Mouse (Mus musculus): Measurements from ENCODE around the gene Os9.

DNA sequence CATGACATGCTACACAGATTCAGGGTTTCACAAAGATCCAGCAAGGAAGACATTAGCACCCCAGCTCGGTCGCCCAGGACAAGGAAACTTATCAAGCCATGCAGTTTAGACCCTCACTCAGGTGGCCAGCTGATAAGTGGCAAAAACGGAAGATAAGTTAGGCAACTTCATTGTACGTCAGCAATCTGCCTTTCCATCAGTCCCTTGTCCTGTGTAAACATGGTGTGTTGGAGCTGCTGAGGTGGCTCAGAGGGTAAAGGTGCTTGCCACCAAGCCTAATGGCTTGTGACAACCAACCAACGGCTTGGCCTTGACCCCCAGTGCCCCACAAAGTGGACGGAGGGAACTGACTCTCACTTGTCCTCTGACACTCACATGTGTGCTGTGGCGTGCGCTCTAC, 20.5 kb downstream of the Os9 start:
- no peak for TF ChIP-seq CTCF (IDR thresholded peaks at IDR 0.05)
- no peak for TF ChIP-seq POLR2A (IDR thresholded peaks at IDR 0.05; ENCODE audit: insufficient read depth, low read depth, low read length)
